Mouse (Mus musculus): Measurements from ENCODE around the gene Tnfaip8l3.

Gene Tnfaip8l3

GRCm38 (mm10) chr9:53990921-53991320 is 77.3 kb downstream of the Tnfaip8l3 start:
- DNase-seq (ENCODE audit: low read depth, low spot score), result no peak

GRCm38 (mm10) chr9:53986972-53987371 is 81.2 kb downstream of the Tnfaip8l3 start:
- no peak for DNase-seq (ENCODE audit: low read depth, low spot score)

DNA sequence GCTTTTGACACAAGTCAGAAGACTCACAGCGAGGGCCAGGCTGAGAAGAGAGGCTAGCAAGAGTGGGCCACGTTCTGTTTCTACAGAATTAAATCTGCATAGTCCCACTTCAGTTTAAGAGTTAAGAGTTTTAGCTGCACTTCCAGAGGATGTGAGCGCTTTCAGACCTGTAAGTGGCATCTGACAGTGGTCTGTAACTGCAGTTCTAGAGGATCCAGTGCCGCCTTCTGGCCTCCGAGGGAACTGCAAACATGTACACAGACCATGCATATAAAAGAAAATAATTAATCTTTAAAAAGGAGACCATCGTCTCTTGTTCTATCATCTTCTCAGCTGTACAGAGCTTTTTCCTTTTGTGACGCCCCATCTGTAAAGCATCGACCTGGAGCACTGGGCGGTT is 83.3 kb downstream of the Tnfaip8l3 start:
- no peak for DNase-seq (ENCODE audit: low read depth, low spot score)

DNA sequence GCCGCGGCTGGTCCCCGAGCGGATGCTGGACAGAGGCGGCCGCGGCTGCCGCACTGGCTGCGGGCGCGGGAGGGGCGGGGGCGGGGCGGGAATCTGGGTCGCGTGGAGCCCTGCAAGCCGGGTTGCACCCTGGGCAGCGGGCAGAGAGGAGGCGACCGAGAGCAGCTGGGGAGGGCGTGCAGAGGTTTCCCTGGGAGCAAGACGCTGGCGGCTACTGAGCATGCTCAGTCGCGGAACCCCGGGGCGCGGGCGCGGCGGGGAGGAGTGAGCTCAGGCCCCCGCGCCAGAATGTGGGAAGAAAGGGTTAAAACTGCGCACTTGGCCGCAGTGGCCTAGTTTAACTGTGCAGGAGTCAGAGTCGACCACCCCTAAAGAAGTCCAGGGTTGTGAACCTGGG is 93.1 kb downstream of the Tnfaip8l3 start, which contains the start of gene Elmod1:
Gene Elmod1, minus strand, starts transcription at position 180 of the 397 bp plus-strand sequence.
- no peak for DNase-seq (ENCODE audit: low read depth, low spot score)

- no peak for DNase-seq (ENCODE audit: low read depth, low spot score)
These were observed 93.7 kb downstream of the Tnfaip8l3 start for GRCm38 (mm10) chr9:53974328-53975121.

DNA sequence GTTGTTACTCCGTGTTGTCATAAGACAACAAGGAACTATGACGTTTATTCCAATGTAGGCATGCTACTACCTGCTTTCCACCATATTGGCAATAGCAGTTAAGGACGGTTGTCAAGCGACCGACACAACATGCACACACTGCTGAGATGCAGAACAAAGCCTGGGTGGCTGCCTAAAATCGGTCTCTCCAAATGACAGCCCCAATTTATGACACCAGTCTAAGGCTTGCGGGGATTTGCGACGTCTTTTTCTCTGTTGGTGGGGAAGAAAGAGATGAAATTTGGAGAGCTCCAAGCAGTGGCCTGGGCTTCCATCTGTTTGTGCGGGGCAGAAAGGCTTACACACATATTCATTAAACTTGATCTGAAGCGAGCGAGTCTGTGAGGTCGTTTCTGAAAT is 94.3 kb downstream of the Tnfaip8l3 start:
- no peak for DNase-seq (ENCODE audit: low read depth, low spot score)
